Mouse (Mus musculus) intestine, embryonic 14.5 days (tissue): ENCODE data around the gene Cd247. TPM values are rescaled to one million over a fixed set of nuclear protein-coding genes. Genes with fewer than 3 reads are reported as not detected.

Source experiments
- ATAC-seq: fragments of 200-750 bp; cut with Nextera tagmentation; replicated peaks from 2 replicates; pipeline ENCODE4 v1.8.0; 2017; ENCODE audit warnings: low read depth, moderate number of reproducible peaks, moderate TSS enrichment, moderate library complexity; ENCODE audit not compliant: low FRiP score, low TSS enrichment
- DNase-seq: peaks from one replicate; pipeline ENCODE4 v3.0.0-alpha.2; 2018; ENCODE audit warnings: low spot score
- H3K27ac ChIP-seq: fragments of 300-500 bp; sonication (generic); 2 replicates; pipeline ENCODE4 v1.5.1; 2014; ENCODE audit warnings: low read depth, mild to moderate bottlenecking, control low read depth
- H3K27me3 ChIP-seq: fragments of 300-500 bp; sonication (generic); replicated peaks from 2 replicates; pipeline ENCODE4 v1.6.1; 2014; ENCODE audit warnings: low read length, control low read depth; ENCODE audit not compliant: control insufficient read depth, insufficient read depth
- H3K36me3 ChIP-seq: fragments of 300-500 bp; sonication (generic); 2 replicates; pipeline ENCODE4 v1.6.1; 2014; ENCODE audit warnings: low read length, control low read depth; ENCODE audit not compliant: control insufficient read depth, insufficient read depth
- H3K4me1 ChIP-seq: fragments of 300-500 bp; sonication (generic); replicated peaks from 2 replicates; pipeline ENCODE4 v1.6.1; 2014; ENCODE audit warnings: low read length, control low read depth, mixed read lengths; ENCODE audit not compliant: control insufficient read depth, insufficient read depth
- H3K4me2 ChIP-seq: fragments of 300-500 bp; sonication (generic); 2 replicates; pipeline ENCODE4 v1.6.1; 2014; ENCODE audit warnings: low read length
- H3K4me3 ChIP-seq: fragments of 300-500 bp; sonication (generic); 2 replicates; pipeline ENCODE4 v1.5.1; 2014; ENCODE audit warnings: low read depth, low read length, control low read depth, mixed read lengths
- H3K9ac ChIP-seq: fragments of 300-500 bp; sonication (generic); 2 replicates; pipeline ENCODE4 v1.6.1; 2014; ENCODE audit warnings: mild to moderate bottlenecking, low read length
- H3K9me3 ChIP-seq: fragments of 300-500 bp; sonication (generic); 2 replicates; pipeline ENCODE4 v1.6.1; 2016; ENCODE audit warnings: low read length, control low read depth; ENCODE audit not compliant: control insufficient read depth
- WGBS: fragments of 180-500 bp; shearing (Covaris S2); extraction: QIAGEN DNeasy Blood & Tissue Kit; methylation state at CpG from one replicate; pipeline ENCODE4 v1.1.7; 2014; 5-methylcytosine and 5-hydroxymethylcytosine counted together
- polyA plus RNA-seq: library from polyadenylated mRNA; unstranded; fragments of >200 nt; fragmentation: Nextera tagmentation; extraction: Ambion mirVana; gene quantifications from 2 replicates; pipeline ENCODE4 v1.2.1, GENCODE M21; 2014

Cd247 gene
- polyA plus RNA-seq, 1 experiment from 2014 or later: 0.81 TPM

- DNase-seq: no peak
- H3K4me2 ChIP-seq: no peak overlapping the region
Measured at GRCm38 (mm10) chr1:165913720-165914415, 125.4 kb downstream of the Cd247 start.

GRCm38 (mm10) chr1:165914416-165914801 is 125.9 kb downstream of the Cd247 start:
- no peak overlapping the region for H3K4me3 ChIP-seq
- 84% methylated on average over 2 of the region's 2 CpGs for WGBS
- no peak for ATAC-seq

More at GRCm38 (mm10) chr1:165913720-165914415, 125.4 kb downstream of the Cd247 start:
- Histone ChIP-seq H3K9ac (no peak overlapping the region), H3K27ac (no peak overlapping the region), H3K4me1 (no peaks in the 10 kb centered on the region), H3K4me3 (no peak overlapping the region), H3K27me3 (no peaks in the 10 kb centered on the region), H3K36me3 (peaks cover 11% of the 10 kb centered on the region; the same call in 1 of the 2 replicates), H3K9me3 (0 out of 2 replicates have a peak, but pooled peaks cover 3% of the 10 kb centered on the region)
- WGBS: 89% methylated on average over 2 of the region's 2 CpGs
- ATAC-seq: no peak

GRCm38 (mm10) chr1:165921026-165921425 is 132.5 kb downstream of the Cd247 start:
- H3K27me3 ChIP-seq: no peaks in the 10 kb centered on the region
- H3K9ac ChIP-seq: no peak overlapping the region
- no peaks in the 10 kb centered on the region for H3K4me1 ChIP-seq
- H3K9me3 ChIP-seq: 0 out of 2 replicates have a peak, but pooled peaks cover 3% of the 10 kb centered on the region
- WGBS: 72% methylated on average over 3 of the region's 3 CpGs
- no peak overlapping the region for H3K4me3 ChIP-seq
- H3K4me2 ChIP-seq: no peak overlapping the region
- peaks cover 2% of the 10 kb centered on the region; the same call in 1 of the 2 replicates for H3K36me3 ChIP-seq
- ATAC-seq (no peak), DNase-seq (no peak)
- no peak overlapping the region for H3K27ac ChIP-seq

More at GRCm38 (mm10) chr1:165914416-165914801, 125.9 kb downstream of the Cd247 start:
- Histone ChIP-seq H3K4me1 (no peaks in the 10 kb centered on the region), H3K4me2 (no peak overlapping the region), H3K9ac (no peak overlapping the region), H3K9me3 (0 out of 2 replicates have a peak, but pooled peaks cover 3% of the 10 kb centered on the region), H3K27me3 (no peaks in the 10 kb centered on the region), H3K36me3 (peaks cover 8% of the 10 kb centered on the region; the same call in 1 of the 2 replicates), H3K27ac (no peak overlapping the region)
- no peak for DNase-seq

DNA sequence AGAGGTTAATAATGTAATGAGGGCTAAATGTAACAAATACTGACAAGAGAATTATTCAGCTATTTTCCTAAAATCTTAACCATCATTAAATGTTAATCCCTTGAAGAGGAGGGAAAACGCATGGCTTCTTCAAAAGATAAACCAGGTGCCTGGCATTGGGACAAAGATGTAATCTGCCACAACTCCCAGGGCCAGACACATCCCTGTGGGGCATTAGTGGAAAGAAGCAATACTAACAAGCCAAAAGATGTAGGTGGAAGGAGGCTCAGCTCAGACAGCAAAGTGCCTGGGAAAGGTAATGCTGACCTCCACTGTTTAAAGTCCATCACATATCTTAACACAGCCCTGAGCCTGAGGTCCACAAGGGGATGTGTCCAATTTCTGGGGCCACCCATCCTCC is 134.0 kb downstream of the Cd247 start:
- no peaks in the 10 kb centered on the region for H3K9me3 ChIP-seq
- no peak overlapping the region for H3K9ac ChIP-seq
- H3K4me2 ChIP-seq: no peak overlapping the region
- no peaks in the 10 kb centered on the region for H3K36me3 ChIP-seq
- DNase-seq (no peak), ATAC-seq (no peak)
- no peaks in the 10 kb centered on the region for H3K4me1 ChIP-seq
- H3K27me3 ChIP-seq: no peaks in the 10 kb centered on the region
- WGBS: 82% methylated on average over 1 of the region's 1 CpGs
- H3K4me3 ChIP-seq: no peak overlapping the region
- H3K27ac ChIP-seq: no peak overlapping the region

DNA sequence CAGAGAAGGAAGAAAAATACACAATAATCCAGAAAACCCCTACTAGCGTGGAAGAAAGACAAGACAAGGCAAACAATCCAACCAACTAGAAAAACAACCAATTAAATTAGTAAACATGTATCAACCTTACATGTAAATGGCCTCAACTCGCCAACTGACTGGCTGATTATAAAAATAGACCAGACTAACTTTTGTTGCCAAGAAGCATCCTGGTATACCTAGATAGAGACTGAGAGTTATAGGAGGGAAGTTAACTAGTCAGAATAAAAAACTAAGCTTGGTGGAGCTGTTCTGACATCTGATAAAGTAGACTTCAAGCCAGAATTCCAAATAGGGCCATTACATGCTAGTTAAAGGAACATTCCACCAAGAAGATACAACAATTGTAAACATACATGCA is 136.7 kb downstream of the Cd247 start:
- Histone ChIP-seq H3K9me3 (no peaks in the 10 kb centered on the region), H3K27me3 (no peaks in the 10 kb centered on the region), H3K4me3 (no peak overlapping the region), H3K9ac (no peak overlapping the region), H3K36me3 (no peaks in the 10 kb centered on the region), H3K4me1 (no peaks in the 10 kb centered on the region), H3K4me2 (no peak overlapping the region), H3K27ac (no peak overlapping the region)
- ATAC-seq (no peak), DNase-seq (no peak)
- 88% methylated on average over 2 of the region's 2 CpGs for WGBS

Other genes starting within 250 kb of the Cd247 start
- 172 and 187 TPM in 2 replicates for gene Mpzl1, start 154.1 kb upstream of the Cd247 start, polyA plus RNA-seq
- 29.1 and 31.4 TPM in 2 replicates for gene Rcsd1, start 78.9 kb upstream of the Cd247 start, polyA plus RNA-seq
- 78.7 and 81.2 TPM in 2 replicates for gene Creg1, start 24.9 kb upstream of the Cd247 start, polyA plus RNA-seq
- gene Pou2f1, start 214.0 kb downstream of the Cd247 start, polyA plus RNA-seq: 18.7 and 20.1 TPM in 2 replicates